ENCODE assay signal across 8 mouse cellular contexts in genomic region chr8:124573552-124574340, GRCm38 (mm10). TPM values are rescaled to one million over a fixed set of nuclear protein-coding genes. Genes with fewer than 3 reads are reported as not detected.
DNase-seq lines count a peak whose midpoint lies in the region; ATAC-seq and TF ChIP-seq lines count a peak whose summit lies in the region.

No protein-coding gene starts in this region.

- peak; percentile 98 for DNase-seq in 3T3-L1 (ENCODE audit: low read depth, low spot score)
- DNase-seq in adrenal gland, adult 2 months: peak; percentile 91
- DNase-seq in embryo, embryonic 11 days: peak; percentile 92
- peak; percentile 59 to 82 for DNase-seq in heart, adult 9 months (ENCODE audit: low spot score in 2 of 2)
- DNase-seq in liver: peak; percentile 86
- DNase-seq in neural tube, embryonic 10.5 days (ENCODE audit: extremely low spot score, low spot score): peak; percentile 89
- DNase-seq in stomach, postnatal 0 days (ENCODE audit: low spot score): peak; percentile 93

- TF ChIP-seq CTCF in stomach, postnatal 0 days (IDR thresholded peaks at IDR 0.05; ENCODE audit: low read depth): peak; percentile 93

- H3K9ac ChIP-seq in kidney, embryonic 15.5 days: no peak overlapping the region
- H3K9ac ChIP-seq in stomach, postnatal 0 days (ENCODE audit: low read length): no peak overlapping the region

- peaks cover 12% of the 10 kb centered on the region; the same call in 1 of the 2 replicates for H3K4me1 ChIP-seq in kidney, embryonic 15.5 days
- H3K4me1 ChIP-seq in stomach, postnatal 0 days (replicated peaks; ENCODE audit: control insufficient read depth, insufficient read depth): no peaks in the 10 kb centered on the region

- 64% methylated on average over 15 of the region's 15 CpGs for WGBS in kidney, embryonic 15.5 days
- 57% methylated on average over 15 of the region's 15 CpGs for WGBS in stomach, postnatal 0 days

- no peaks in the 10 kb centered on the region for H3K36me3 ChIP-seq in kidney, embryonic 15.5 days
- H3K36me3 ChIP-seq in stomach, postnatal 0 days (ENCODE audit: control insufficient read depth, insufficient read depth, low read length): no peaks in the 10 kb centered on the region

- TF ChIP-seq EP300 in stomach, postnatal 0 days (optimal IDR thresholded peaks at IDR 0.05): no peak

- no peaks in the 10 kb centered on the region for H3K9me3 ChIP-seq in kidney, embryonic 15.5 days (replicated peaks)
- no peaks in the 10 kb centered on the region for H3K9me3 ChIP-seq in stomach, postnatal 0 days (ENCODE audit: control insufficient read depth, low read length)

- H3K27ac ChIP-seq in kidney, embryonic 15.5 days: 0 out of 2 replicates have a peak overlapping the region, but pooled peaks have one; percentile 28
- peak overlapping the region; percentile 70 for H3K27ac ChIP-seq in stomach, postnatal 0 days (replicated peaks)

- ATAC-seq in kidney, embryonic 15.5 days (replicated peaks; ENCODE audit: low FRiP score): 0 out of 2 replicates have a peak, but pooled peaks have one; percentile 40
- peak; percentile 42; the same call in 1 of the 2 replicates for ATAC-seq in stomach, postnatal 0 days (ENCODE audit: low FRiP score, low TSS enrichment)

- H3K4me3 ChIP-seq in kidney, embryonic 15.5 days (replicated peaks): no peak overlapping the region
- no peak overlapping the region for H3K4me3 ChIP-seq in stomach, postnatal 0 days (ENCODE audit: low read depth, low read length)

- H3K4me2 ChIP-seq in kidney, embryonic 15.5 days: no peak overlapping the region
- H3K4me2 ChIP-seq in stomach, postnatal 0 days (replicated peaks; ENCODE audit: low read depth): no peak overlapping the region

- H3K27me3 ChIP-seq in kidney, embryonic 15.5 days: no peaks in the 10 kb centered on the region
- no peaks in the 10 kb centered on the region for H3K27me3 ChIP-seq in stomach, postnatal 0 days (ENCODE audit: control insufficient read depth, insufficient read depth, low read length)

RNA-seq across cellular contexts. Expression of gene Capn9, which starts 2.2 kb away (rescaled TPM):
- total RNA-seq in adrenal gland, adult 2 months (2021): under 1 TPM in 1 of 2 experiments, not detected in 1; 0.26 TPM
- polyA plus RNA-seq in adrenal gland, adult 2 months (2012; rRNA removed): 0.11 and 0.12 TPM in 2 replicates
- 0.08 and 0.31 TPM in 2 replicates for polyA plus RNA-seq in kidney, embryonic 15.5 days (2015; fragmentation: Nextera tagmentation; extraction: Ambion mirVana)
- polyA plus RNA-seq in stomach, postnatal 0 days (2015; fragmentation: Nextera tagmentation; extraction: Ambion mirVana): 12.8 and 17.6 TPM in 2 replicates

RNA-seq across cellular contexts. Expression of gene Agt, which starts 4.2 kb away (rescaled TPM):
- 10 to 100 TPM in 1 of 2 experiments, 1 to 10 TPM in 1; 4.1 to 12.3 TPM for total RNA-seq in adrenal gland, adult 2 months (2021)
- polyA plus RNA-seq in adrenal gland, adult 2 months (2012; rRNA removed): 17.3 and 19.6 TPM in 2 replicates
- polyA plus RNA-seq in kidney, embryonic 15.5 days (2015; fragmentation: Nextera tagmentation; extraction: Ambion mirVana): 1.9 and 3.2 TPM in 2 replicates
- 42.8 and 44.5 TPM in 2 replicates for polyA plus RNA-seq in stomach, postnatal 0 days (2015; fragmentation: Nextera tagmentation; extraction: Ambion mirVana)

RNA-seq across cellular contexts. Expression of gene Cog2, which starts 53.2 kb away (rescaled TPM):
- 10 to 100 TPM; 38.2 to 41.8 TPM for total RNA-seq in adrenal gland, adult 2 months (2021)
- polyA plus RNA-seq in adrenal gland, adult 2 months (2012; rRNA removed): 12.9 and 13.8 TPM in 2 replicates
- 35.6 and 36.4 TPM in 2 replicates for polyA plus RNA-seq in kidney, embryonic 15.5 days (2015; fragmentation: Nextera tagmentation; extraction: Ambion mirVana)
- polyA plus RNA-seq in stomach, postnatal 0 days (2015; fragmentation: Nextera tagmentation; extraction: Ambion mirVana): 23.3 and 24.9 TPM in 2 replicates

Comparison
In these comparisons a context has a peak if more than half of its experiments do, and no peak if none do; other contexts are left out.
1. RNA of gene Capn9, which starts 2.2 kb away (polyA plus RNA-seq): 12.8 to 17.6 TPM in stomach, postnatal 0 days; 0.11 to 0.12 TPM in adrenal gland, adult 2 months and 0.08 to 0.31 TPM in kidney, embryonic 15.5 days; every median in the first group is over 10 times any median in the second.
2. Peak in every context shown above with its lines, with median percentiles within 50 percentile points of each other: DNase-seq.